Mouse (Mus musculus): ENCODE results near the gene Sephs2.

DNA sequence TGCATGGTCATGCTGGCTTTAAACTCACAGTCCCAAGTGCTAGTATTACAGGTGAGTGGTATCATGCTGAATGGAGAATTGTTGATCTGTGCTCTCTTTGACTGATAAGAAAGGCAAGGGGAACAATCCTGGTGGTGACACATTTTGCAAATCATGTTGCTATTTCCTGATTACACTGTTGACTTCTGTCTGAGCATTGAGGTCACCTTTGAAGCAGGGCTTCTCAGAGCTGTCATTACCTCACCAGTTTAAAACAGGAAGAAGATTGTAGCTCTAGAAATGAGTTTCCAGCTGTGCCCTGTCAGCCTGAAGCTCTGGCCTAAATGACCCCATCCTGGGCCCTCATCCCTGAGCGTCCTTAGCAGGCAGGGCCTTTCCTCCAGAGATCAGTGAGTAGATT lies 14.1 kb upstream of the Sephs2 start:
- no peak for TF ChIP-seq CTCF (conservative IDR thresholded peaks at IDR 0.05; ENCODE audit: insufficient read depth, insufficient read length, low read depth, low read length)
- TF ChIP-seq POLR2A (IDR thresholded peaks at IDR 0.05; ENCODE audit: low read depth, low read length) = no peak

Measured in kidney, adult 2 months (tissue).